Mouse (Mus musculus) kidney, postnatal 0 days (tissue): ENCODE measurements around the gene Aox1. TPM values are rescaled to one million over a fixed set of nuclear protein-coding genes. Genes with fewer than 3 reads are reported as not detected.

Source experiments
- ATAC-seq: fragments of 200-750 bp; cut with Nextera tagmentation; replicated peaks from 2 replicates; pipeline ENCODE4 v1.8.0; 2017; ENCODE audit warnings: low read depth, moderate number of reproducible peaks, moderate TSS enrichment, moderate library complexity; ENCODE audit not compliant: low FRiP score
- DNase-seq: peaks from one replicate; pipeline ENCODE4 v3.0.0-alpha.2; 2016; ENCODE audit warnings: low spot score
- H3K27ac ChIP-seq: fragments of 300-500 bp; sonication (generic); 2 replicates; pipeline ENCODE4 v1.5.1; 2014; ENCODE audit warnings: mild to moderate bottlenecking
- H3K27me3 ChIP-seq: fragments of 300-500 bp; sonication (generic); 2 replicates; pipeline ENCODE4 v1.6.1; 2014; ENCODE audit warnings: low read length, mixed read lengths; ENCODE audit not compliant: insufficient read depth
- H3K36me3 ChIP-seq: fragments of 300-500 bp; sonication (generic); 2 replicates; pipeline ENCODE4 v1.6.1; 2014; ENCODE audit warnings: low read length, mixed read lengths; ENCODE audit not compliant: insufficient read depth
- H3K4me1 ChIP-seq: fragments of 300-500 bp; sonication (generic); replicated peaks from 2 replicates; pipeline ENCODE4 v1.6.1; 2014; ENCODE audit warnings: antibody characterized with exemption, low read length, mixed read lengths; ENCODE audit not compliant: insufficient read depth
- H3K4me2 ChIP-seq: fragments of 300-500 bp; sonication (generic); 2 replicates; pipeline ENCODE4 v1.6.1; 2014; ENCODE audit warnings: mild to moderate bottlenecking, low read length, moderate library complexity, mixed read lengths
- H3K4me3 ChIP-seq: fragments of 300-500 bp; sonication (generic); replicated peaks from 2 replicates; pipeline ENCODE4 v1.5.1; 2014; ENCODE audit warnings: low read depth, low read length
- H3K9ac ChIP-seq: fragments of 300-500 bp; sonication (generic); 2 replicates; pipeline ENCODE4 v1.6.1; 2014; ENCODE audit warnings: low read depth, low read length
- H3K9me3 ChIP-seq: fragments of 300-500 bp; sonication (generic); replicated peaks from 2 replicates; pipeline ENCODE4 v1.6.1; 2016; ENCODE audit warnings: low read length, inconsistent platforms, mixed read lengths
- CTCF ChIP-seq: IDR thresholded peaks from 2 replicates; pipeline ENCODE4 v1.5.1; 2016; ENCODE audit warnings: antibody characterized with exemption, low read depth, mild to moderate bottlenecking, moderate library complexity
- WGBS: fragments of 180-500 bp; shearing (Covaris S2); extraction: QIAGEN DNeasy Blood & Tissue Kit; methylation state at CpG from one replicate; pipeline ENCODE4 v1.1.7; 2014; 5-methylcytosine and 5-hydroxymethylcytosine counted together
- polyA plus RNA-seq: library from polyadenylated mRNA; unstranded; fragments of >200 nt; fragmentation: Nextera tagmentation; extraction: Ambion mirVana; gene quantifications from 2 replicates; pipeline ENCODE4 v1.2.1, GENCODE M21; 2015

Aox1 gene
- polyA plus RNA-seq, 1 experiment from 2014 or later = 0.13 TPM

GRCm38 (mm10) chr1:58058846-58059245 is 29.1 kb downstream of the Aox1 start:
- no peaks in the 10 kb centered on the region for H3K27me3 ChIP-seq
- TF ChIP-seq CTCF = no peak
- H3K4me1 ChIP-seq = 0 out of 2 replicates have a peak, but pooled peaks cover 3% of the 10 kb centered on the region
- no peaks in the 10 kb centered on the region for H3K9me3 ChIP-seq
- H3K4me3 ChIP-seq = no peak overlapping the region
- DNase-seq = no peak
- no peak overlapping the region for H3K4me2 ChIP-seq
- no peak for ATAC-seq
- no peak overlapping the region for H3K9ac ChIP-seq
- H3K27ac ChIP-seq = no peak overlapping the region
- WGBS = 88% methylated on average over 4 of the region's 4 CpGs
- no peaks in the 10 kb centered on the region for H3K36me3 ChIP-seq

GRCm38 (mm10) chr1:58062131-58062530 is 32.4 kb downstream of the Aox1 start:
- TF ChIP-seq CTCF = no peak
- H3K36me3 ChIP-seq = no peaks in the 10 kb centered on the region
- no peaks in the 10 kb centered on the region for H3K9me3 ChIP-seq
- DNase-seq (no peak), ATAC-seq (no peak)
- H3K27me3 ChIP-seq = no peaks in the 10 kb centered on the region
- H3K4me2 ChIP-seq = no peak overlapping the region
- 0 out of 2 replicates have a peak, but pooled peaks cover 3% of the 10 kb centered on the region for H3K4me1 ChIP-seq
- H3K4me3 ChIP-seq = no peak overlapping the region
- WGBS = 94% methylated on average over 7 of the region's 7 CpGs
- H3K27ac ChIP-seq = no peak overlapping the region
- no peak overlapping the region for H3K9ac ChIP-seq

- 0 out of 2 replicates have a peak, but pooled peaks have one; percentile 43 for ATAC-seq
- Histone ChIP-seq H3K27me3 (no peaks in the 10 kb centered on the region), H3K4me3 (no peak overlapping the region), H3K27ac (no peak overlapping the region), H3K36me3 (no peaks in the 10 kb centered on the region), H3K9ac (no peak overlapping the region), H3K9me3 (no peaks in the 10 kb centered on the region), H3K4me2 (no peak overlapping the region), H3K4me1 (no peaks in the 10 kb centered on the region)
- TF ChIP-seq CTCF = no peak
- WGBS = 64% methylated on average over 5 of the region's 5 CpGs
- no peak for DNase-seq
Observed at GRCm38 (mm10) chr1:58065151-58065550, 35.4 kb downstream of the Aox1 start.

- Histone ChIP-seq H3K27ac (peak overlapping the region; percentile 26; the same call in 1 of the 2 replicates), H3K36me3 (no peaks in the 10 kb centered on the region), H3K4me3 (no peak overlapping the region), H3K4me1 (no peaks in the 10 kb centered on the region), H3K9ac (no peak overlapping the region), H3K4me2 (no peak overlapping the region), H3K9me3 (no peaks in the 10 kb centered on the region), H3K27me3 (no peaks in the 10 kb centered on the region)
- TF ChIP-seq CTCF = no peak
- WGBS = 50% methylated on average over 3 of the region's 3 CpGs
- DNase-seq (peak; percentile 15), ATAC-seq (no peak)
Observed at GRCm38 (mm10) chr1:58065606-58066005, 35.9 kb downstream of the Aox1 start.

GRCm38 (mm10) chr1:58069181-58069580 is 39.5 kb downstream of the Aox1 start:
- WGBS = 74% methylated on average over 6 of the region's 6 CpGs
- ATAC-seq = no peak
- no peak overlapping the region for H3K4me3 ChIP-seq

DNA sequence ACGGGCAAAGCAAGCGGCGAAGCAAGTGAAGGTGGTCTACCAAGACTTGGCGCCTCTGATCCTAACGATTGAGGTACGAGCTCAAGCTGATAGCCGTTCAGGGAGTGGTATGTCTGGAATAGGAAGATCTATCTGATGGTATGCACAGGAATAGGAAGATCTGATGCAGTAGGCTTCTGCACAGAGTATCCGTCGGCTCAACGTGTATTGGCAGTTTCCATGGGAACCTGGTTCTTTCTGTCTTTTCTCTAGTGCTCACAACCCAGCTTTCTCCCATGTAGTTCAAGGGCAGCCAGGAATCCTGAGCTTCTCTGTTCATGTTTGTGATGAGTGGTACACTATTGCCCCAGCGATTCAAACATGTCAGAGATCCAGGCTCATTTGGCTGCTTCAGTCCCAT is 40.4 kb downstream of the Aox1 start:
- Histone ChIP-seq H3K9me3 (no peaks in the 10 kb centered on the region), H3K27me3 (no peaks in the 10 kb centered on the region), H3K36me3 (no peaks in the 10 kb centered on the region), H3K4me1 (no peaks in the 10 kb centered on the region), H3K4me3 (no peak overlapping the region), H3K27ac (no peak overlapping the region), H3K4me2 (no peak overlapping the region), H3K9ac (no peak overlapping the region)
- DNase-seq (no peak), ATAC-seq (no peak)
- no peak for TF ChIP-seq CTCF
- 95% methylated on average over 11 of the region's 11 CpGs for WGBS

More at GRCm38 (mm10) chr1:58069181-58069580, 39.5 kb downstream of the Aox1 start:
- peak; percentile 14 for DNase-seq
- H3K4me2 ChIP-seq = no peak overlapping the region
- H3K4me1 ChIP-seq = no peaks in the 10 kb centered on the region
- no peak overlapping the region for H3K9ac ChIP-seq
- H3K27me3 ChIP-seq = no peaks in the 10 kb centered on the region
- no peak for TF ChIP-seq CTCF
- no peak overlapping the region for H3K27ac ChIP-seq
- H3K9me3 ChIP-seq = no peaks in the 10 kb centered on the region
- H3K36me3 ChIP-seq = no peaks in the 10 kb centered on the region

DNA sequence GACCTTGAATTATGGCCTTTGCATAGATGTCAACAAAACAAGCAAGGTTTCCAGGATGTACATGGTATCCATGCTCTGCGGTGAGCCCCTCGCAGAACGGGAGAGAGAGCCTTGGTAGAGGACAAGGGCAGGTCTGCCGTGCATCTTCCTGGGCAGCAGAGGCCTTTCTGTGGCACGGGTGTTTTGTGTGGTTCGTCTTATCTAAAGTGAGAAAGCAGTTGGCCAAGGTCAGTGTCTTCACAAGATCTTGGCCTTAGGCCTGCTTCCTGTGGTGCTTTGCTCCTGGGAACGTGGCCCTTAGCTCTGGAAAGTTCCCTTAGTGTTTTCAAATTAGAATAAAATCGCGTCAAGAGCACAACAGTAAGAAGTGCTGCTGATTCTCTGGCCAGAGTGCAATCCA is 41.3 kb downstream of the Aox1 start:
- Histone ChIP-seq H3K9ac (no peak overlapping the region), H3K27ac (no peak overlapping the region), H3K36me3 (no peaks in the 10 kb centered on the region), H3K4me1 (no peaks in the 10 kb centered on the region), H3K27me3 (no peaks in the 10 kb centered on the region), H3K4me3 (no peak overlapping the region), H3K9me3 (no peaks in the 10 kb centered on the region), H3K4me2 (no peak overlapping the region)
- DNase-seq (no peak), ATAC-seq (no peak)
- 79% methylated on average over 9 of the region's 9 CpGs for WGBS
- no peak for TF ChIP-seq CTCF
